Mouse (Mus musculus) lung, embryonic 16.5 days (tissue): ENCODE measurements around the gene Mpi. TPM values are rescaled to one million over a fixed set of nuclear protein-coding genes. Genes with fewer than 3 reads are reported as not detected.

Source experiments
- ATAC-seq: fragments of 200-750 bp; cut with Nextera tagmentation; 2 replicates; pipeline ENCODE4 v1.8.0; 2017; ENCODE audit warnings: low read depth, mild to moderate bottlenecking, moderate library complexity
- H3K27ac ChIP-seq: fragments of 300-500 bp; sonication (generic); 2 replicates; pipeline ENCODE4 v1.5.1; 2014; ENCODE audit warnings: mild to moderate bottlenecking, control low read depth, low read length
- H3K27me3 ChIP-seq: fragments of 300-500 bp; sonication (generic); 2 replicates; pipeline ENCODE4 v1.6.1; 2014; ENCODE audit warnings: low read depth, low read length, mixed read lengths; ENCODE audit not compliant: control insufficient read depth, insufficient read depth
- H3K36me3 ChIP-seq: fragments of 300-500 bp; sonication (generic); 2 replicates; pipeline ENCODE4 v1.6.1; 2014; ENCODE audit warnings: low read length; ENCODE audit not compliant: control insufficient read depth, insufficient read depth
- H3K4me1 ChIP-seq: fragments of 300-500 bp; sonication (generic); replicated peaks from 2 replicates; pipeline ENCODE4 v1.6.1; 2014; ENCODE audit warnings: low read length, mixed read lengths; ENCODE audit not compliant: control insufficient read depth, insufficient read depth
- H3K4me2 ChIP-seq: fragments of 300-500 bp; sonication (generic); 2 replicates; pipeline ENCODE4 v1.6.1; 2014; ENCODE audit warnings: low read depth, low read length, control low read depth
- H3K4me3 ChIP-seq: fragments of 300-500 bp; sonication (generic); 2 replicates; pipeline ENCODE4 v1.5.1; 2014; ENCODE audit warnings: mild to moderate bottlenecking, low read length, control low read depth
- H3K9ac ChIP-seq: fragments of 300-500 bp; sonication (generic); 2 replicates; pipeline ENCODE4 v1.6.1; 2014; ENCODE audit warnings: low read length, control low read depth
- H3K9me3 ChIP-seq: fragments of 300-500 bp; sonication (generic); 2 replicates; pipeline ENCODE4 v1.6.1; 2016; ENCODE audit warnings: low read length; ENCODE audit not compliant: control insufficient read depth
- WGBS: fragments of 180-500 bp; shearing (Covaris S2); extraction: QIAGEN DNeasy Blood & Tissue Kit; methylation state at CpG from one replicate; pipeline ENCODE4 v1.1.7; 2014; 5-methylcytosine and 5-hydroxymethylcytosine counted together
- polyA plus RNA-seq: library from polyadenylated mRNA; unstranded; fragments of >200 nt; fragmentation: Nextera tagmentation; extraction: Ambion mirVana; gene quantifications from 2 replicates; pipeline ENCODE4 v1.2.1, GENCODE M21; 2015

Gene Mpi
- polyA plus RNA-seq, 1 experiment from 2014 or later = 40.9 TPM

DNA sequence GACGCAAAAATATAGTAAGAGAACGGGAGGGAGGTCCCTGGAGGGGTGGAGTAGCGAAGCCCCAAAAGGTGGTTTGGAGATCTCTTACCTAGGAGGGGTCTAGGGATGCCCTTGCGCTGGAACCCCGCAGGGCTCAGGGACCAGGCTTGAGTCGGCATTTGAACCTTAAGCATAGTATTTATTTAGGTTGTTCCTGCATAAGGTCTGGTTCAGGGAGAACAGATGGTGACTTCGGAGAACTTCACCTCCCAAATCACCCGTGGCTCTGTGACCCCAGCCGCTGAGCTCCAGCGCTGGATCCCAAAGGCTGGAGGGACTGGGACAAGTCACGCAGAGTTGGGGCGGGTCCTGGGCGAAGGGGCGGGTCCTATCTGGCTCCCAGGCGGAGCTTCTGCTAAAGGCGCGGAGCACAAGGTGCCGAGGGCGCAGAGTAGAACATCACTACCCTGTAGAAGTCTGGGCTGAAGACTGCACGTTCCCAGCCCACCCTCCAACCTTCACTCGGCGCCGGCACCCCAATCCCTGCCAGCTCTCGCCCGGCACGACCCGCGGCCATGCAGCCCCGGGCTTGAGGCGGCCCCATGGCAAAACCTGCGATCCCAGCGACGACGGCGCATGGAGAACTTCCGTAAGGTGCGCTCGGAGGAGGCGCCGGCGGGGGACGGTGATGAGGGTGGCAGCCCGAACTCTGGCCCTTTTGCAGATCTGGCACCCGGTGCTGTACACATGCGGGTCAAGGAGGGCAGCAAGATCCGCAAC is 48.8 kb downstream of the Mpi start, which contains the start of gene Rpp25:
Rpp25 (plus strand) TSS at position 405 of the 759 bp plus-strand sequence.
- Histone ChIP-seq H3K4me2 (peak within 1 kb of the TSS; percentile 81), H3K27ac (no peak within 1 kb of the TSS), H3K4me1 (peaks cover 17% of the 10 kb centered on the region), H3K9me3 (no peaks in the 10 kb centered on the region), H3K27me3 (peaks cover 66% of the 10 kb centered on the region), H3K9ac (peak within 1 kb of the TSS; percentile 18; the same call in 1 of the 2 replicates), H3K36me3 (no peaks in the 10 kb centered on the region), H3K4me3 (peak within 1 kb of the TSS; percentile 52)
- 1% methylated on average over 44 of the region's 46 CpGs for WGBS
- peak; percentile 79 for ATAC-seq

DNA sequence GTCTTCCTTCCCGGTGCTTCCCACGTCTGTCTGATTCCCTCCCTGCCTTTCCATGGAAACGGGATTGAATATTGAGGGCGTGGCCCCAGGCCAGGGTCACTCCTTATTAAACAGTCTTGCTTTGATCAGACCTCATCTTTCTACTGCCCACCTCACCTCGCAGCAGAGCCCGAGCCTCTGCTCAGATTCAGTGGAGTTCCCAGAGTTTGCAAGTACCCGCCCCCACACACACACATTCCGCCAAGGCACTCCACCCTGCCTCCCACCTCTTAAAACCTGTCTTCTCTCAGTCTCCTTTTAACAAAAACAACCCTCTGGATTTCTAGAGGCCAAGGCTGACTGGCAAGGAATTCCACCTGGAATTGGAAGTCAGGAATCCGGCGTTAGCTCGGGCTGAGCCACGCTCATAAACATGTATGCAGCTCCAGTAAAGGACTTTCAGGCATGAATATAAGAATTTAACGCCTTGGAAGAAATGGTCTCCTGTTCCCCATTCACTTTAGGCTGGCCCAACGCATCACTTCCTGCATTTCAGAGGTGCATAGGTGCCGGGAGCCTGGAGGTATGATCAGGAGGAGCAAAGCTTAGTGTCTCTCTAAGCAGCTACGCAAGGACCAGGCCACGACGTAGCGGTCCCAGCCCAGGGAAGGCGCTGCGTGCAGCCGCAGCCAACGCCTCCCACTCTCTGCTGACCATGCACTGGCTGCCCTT is 49.5 kb downstream of the Mpi start:
- 4% methylated on average over 23 of the region's 23 CpGs for WGBS
- H3K27ac ChIP-seq = no peak overlapping the region
- peak; percentile 31; the same call in 1 of the 2 replicates for ATAC-seq
- H3K36me3 ChIP-seq = no peaks in the 10 kb centered on the region
- H3K9me3 ChIP-seq = no peaks in the 10 kb centered on the region
- no peak overlapping the region for H3K9ac ChIP-seq
- peak overlapping the region; percentile 81 for H3K4me2 ChIP-seq
- H3K27me3 ChIP-seq = peaks cover 66% of the 10 kb centered on the region
- H3K4me3 ChIP-seq = peak overlapping the region; percentile 52
- peaks cover 17% of the 10 kb centered on the region for H3K4me1 ChIP-seq

DNA sequence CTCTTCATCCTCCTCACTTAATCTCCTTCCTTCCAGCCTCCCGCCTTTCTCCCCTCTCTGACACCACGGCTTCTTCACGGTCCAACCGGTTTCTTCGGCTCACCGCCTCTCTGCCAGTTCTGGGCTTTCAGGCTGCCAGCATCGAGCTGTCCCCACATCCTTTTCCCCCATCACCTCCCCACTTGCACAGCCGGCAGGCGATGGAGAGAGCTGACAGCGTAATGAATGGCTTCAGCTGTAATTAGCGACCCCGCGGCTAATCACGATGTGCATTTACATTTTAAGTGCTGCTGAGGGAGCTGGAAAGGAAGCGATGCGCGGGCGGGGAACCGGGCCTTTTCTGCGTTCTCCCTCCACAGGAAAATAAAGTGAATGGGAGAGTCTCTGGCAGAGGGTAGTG is 50.7 kb downstream of the Mpi start:
- Histone ChIP-seq H3K9me3 (no peaks in the 10 kb centered on the region), H3K27ac (no peak overlapping the region), H3K36me3 (no peaks in the 10 kb centered on the region), H3K4me3 (no peak overlapping the region), H3K4me1 (peaks cover 17% of the 10 kb centered on the region), H3K9ac (no peak overlapping the region), H3K27me3 (peaks cover 66% of the 10 kb centered on the region), H3K4me2 (no peak overlapping the region)
- 2% methylated on average over 20 of the region's 20 CpGs for WGBS
- no peak for ATAC-seq

DNA sequence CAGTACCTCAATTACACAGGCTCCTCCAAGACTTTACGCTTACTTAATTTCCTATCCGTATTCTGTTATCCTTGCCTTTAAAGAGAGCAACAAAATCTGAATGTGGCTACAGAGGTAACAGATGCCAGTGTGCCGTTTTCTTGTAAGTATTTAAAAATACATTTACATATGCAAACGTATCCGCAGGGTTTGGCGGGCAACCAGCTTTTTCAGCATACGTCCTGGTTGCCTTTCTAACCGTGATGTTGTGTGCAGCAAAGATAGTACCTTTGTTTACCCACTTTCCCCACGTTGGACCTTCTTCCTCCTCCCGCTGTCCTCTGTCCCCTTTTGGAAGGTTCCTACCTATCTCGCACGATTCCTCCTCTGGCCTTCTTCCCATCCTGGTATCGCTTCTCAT is 51.1 kb downstream of the Mpi start:
- no peaks in the 10 kb centered on the region for H3K9me3 ChIP-seq
- ATAC-seq = no peak
- peaks cover 66% of the 10 kb centered on the region for H3K27me3 ChIP-seq
- H3K4me2 ChIP-seq = no peak overlapping the region
- WGBS = 14% methylated on average over 13 of the region's 13 CpGs
- H3K36me3 ChIP-seq = no peaks in the 10 kb centered on the region
- H3K4me3 ChIP-seq = no peak overlapping the region
- H3K27ac ChIP-seq = no peak overlapping the region
- H3K9ac ChIP-seq = no peak overlapping the region
- H3K4me1 ChIP-seq = peaks cover 17% of the 10 kb centered on the region

DNA sequence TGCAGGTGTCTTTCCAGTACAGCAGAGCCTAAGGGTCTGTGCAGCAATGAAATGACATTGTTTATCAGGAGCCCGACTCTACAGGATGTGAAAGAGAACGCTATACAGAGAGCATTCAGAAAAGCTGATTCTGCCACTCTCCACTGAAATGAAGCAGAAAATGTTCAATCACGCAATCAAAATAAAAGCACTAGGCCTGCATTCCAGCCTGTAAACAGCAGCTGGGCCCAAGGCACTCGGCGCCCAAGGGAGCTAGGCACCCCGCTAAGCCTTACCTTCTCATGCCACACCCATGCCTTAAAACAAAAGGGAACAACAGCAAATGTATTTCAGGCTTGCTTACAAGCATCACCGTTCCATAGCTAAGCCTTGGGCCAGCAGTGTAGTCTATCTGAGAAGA is 54.0 kb downstream of the Mpi start:
- 59% methylated on average over 7 of the region's 7 CpGs for WGBS
- no peak overlapping the region for H3K4me2 ChIP-seq
- peaks cover 6% of the 10 kb centered on the region for H3K4me1 ChIP-seq
- H3K9ac ChIP-seq = no peak overlapping the region
- no peak overlapping the region for H3K4me3 ChIP-seq
- no peaks in the 10 kb centered on the region for H3K9me3 ChIP-seq
- no peak overlapping the region for H3K27ac ChIP-seq
- H3K27me3 ChIP-seq = peaks cover 39% of the 10 kb centered on the region
- no peak for ATAC-seq
- H3K36me3 ChIP-seq = no peaks in the 10 kb centered on the region

DNA sequence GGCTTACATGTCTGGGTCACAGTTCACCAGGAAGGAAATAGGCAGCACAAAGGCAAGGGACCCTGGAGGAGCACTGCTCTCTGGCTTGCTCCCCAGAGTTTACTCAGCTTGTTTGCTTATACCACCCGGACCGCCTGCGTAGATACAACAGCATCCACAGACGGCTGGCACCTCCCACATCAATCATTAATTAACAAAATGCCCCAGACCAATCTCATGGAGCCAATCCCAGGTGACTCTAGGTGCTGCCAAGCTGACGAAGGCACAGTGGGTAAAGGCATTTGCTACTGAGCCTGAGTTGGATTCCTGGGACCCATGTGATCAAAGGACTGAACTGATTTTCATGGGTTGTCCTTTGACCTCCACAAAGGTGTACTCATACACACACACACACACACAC is 55.3 kb downstream of the Mpi start:
- H3K27ac ChIP-seq = no peak overlapping the region
- H3K9ac ChIP-seq = no peak overlapping the region
- H3K4me3 ChIP-seq = no peak overlapping the region
- no peaks in the 10 kb centered on the region for H3K9me3 ChIP-seq
- no peaks in the 10 kb centered on the region for H3K4me1 ChIP-seq
- no peaks in the 10 kb centered on the region for H3K36me3 ChIP-seq
- 35% methylated on average over 5 of the region's 5 CpGs for WGBS
- ATAC-seq = no peak
- H3K4me2 ChIP-seq = no peak overlapping the region
- peaks cover 26% of the 10 kb centered on the region for H3K27me3 ChIP-seq

DNA sequence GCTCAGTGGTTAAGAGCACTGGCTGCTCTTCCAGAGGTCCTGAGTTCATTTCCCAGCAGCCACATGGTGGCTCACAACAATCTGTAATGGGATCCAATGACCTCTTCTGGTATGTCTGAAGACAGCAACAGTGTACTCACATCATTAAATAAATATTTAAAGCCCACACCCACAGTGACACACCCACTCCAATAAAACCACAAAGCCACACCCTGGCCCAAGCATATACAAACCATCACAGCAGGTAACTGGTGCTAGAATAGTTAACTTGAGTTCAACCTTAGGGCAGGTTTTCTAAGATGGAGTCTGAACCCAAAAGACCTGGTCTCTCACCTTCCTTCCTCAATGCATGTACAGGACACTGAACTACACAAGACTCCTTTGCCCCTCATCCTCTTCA is 57.6 kb downstream of the Mpi start:
- peaks cover 4% of the 10 kb centered on the region; the same call in 1 of the 2 replicates for H3K27me3 ChIP-seq
- ATAC-seq = no peak
- H3K4me3 ChIP-seq = no peak overlapping the region
- H3K27ac ChIP-seq = no peak overlapping the region
- no peak overlapping the region for H3K9ac ChIP-seq
- H3K4me1 ChIP-seq = no peaks in the 10 kb centered on the region
- H3K4me2 ChIP-seq = no peak overlapping the region
- H3K9me3 ChIP-seq = no peaks in the 10 kb centered on the region
- no peaks in the 10 kb centered on the region for H3K36me3 ChIP-seq

Other genes with a start within 250 kb of the Mpi start
- 24.8 and 27.6 TPM in 2 replicates for gene Ppcdc, start 112.6 kb downstream of the Mpi start, polyA plus RNA-seq
- gene Scamp5, start 84.7 kb downstream of the Mpi start, polyA plus RNA-seq = 6.2 and 7.0 TPM in 2 replicates
- 2.1 TPM in 2 replicates for gene Rpp25, start 48.7 kb downstream of the Mpi start, polyA plus RNA-seq
- gene Cox5a, start 31.5 kb downstream of the Mpi start, polyA plus RNA-seq = 448 and 496 TPM in 2 replicates
- 18.3 and 19.0 TPM in 2 replicates for gene Fam219b, start 15.2 kb downstream of the Mpi start, polyA plus RNA-seq
- gene Scamp2, start 8.2 kb upstream of the Mpi start, polyA plus RNA-seq = 66.9 and 70.3 TPM in 2 replicates
- gene Ulk3, start 36.7 kb upstream of the Mpi start, polyA plus RNA-seq = 17.3 and 17.9 TPM in 2 replicates
- not detected in 2 replicates for gene Cplx3, start 53.5 kb upstream of the Mpi start, polyA plus RNA-seq
- not detected in 2 replicates for gene Lman1l, start 68.0 kb upstream of the Mpi start, polyA plus RNA-seq
- 25.5 and 27.8 TPM in 2 replicates for gene Csk, start 100.9 kb upstream of the Mpi start, polyA plus RNA-seq
- gene Cyp1a2, start 130.9 kb upstream of the Mpi start, polyA plus RNA-seq = not detected in 2 replicates
- gene Cyp1a1, start 135.2 kb upstream of the Mpi start, polyA plus RNA-seq = 0.13 TPM in 1 of 2 replicates, not detected in the other
- 31.1 TPM in 2 replicates for gene Edc3, start 155.8 kb upstream of the Mpi start, polyA plus RNA-seq
- gene Clk3, start 213.1 kb upstream of the Mpi start, polyA plus RNA-seq = 76.6 and 89.5 TPM in 2 replicates